Mouse (Mus musculus) cerebellum, adult 2 months (tissue): ENCODE data around the gene Lyst. TPM values are rescaled to one million over a fixed set of nuclear protein-coding genes. Genes with fewer than 3 reads are reported as not detected.

ENCODE experiments used
- DNase-seq, 2 experiments: peaks; one replicate each; pipeline ENCODE4 v3.0.0; 2021
- H3K27ac ChIP-seq: fragments of 200-500 bp; 2 replicates; pipeline ENCODE4 v1.5.1; 2012; ENCODE audit warnings: low read length, control low read depth, inconsistent platforms; ENCODE audit not compliant: insufficient read depth
- H3K27me3 ChIP-seq: fragments of 200-500 bp; 2 replicates; pipeline ENCODE4 v1.6.1; 2012; ENCODE audit warnings: inconsistent platforms, mild to moderate bottlenecking, low read length, moderate library complexity; ENCODE audit not compliant: control insufficient read depth, insufficient read depth
- H3K4me1 ChIP-seq: fragments of 200-500 bp; 2 replicates; pipeline ENCODE4 v1.6.1; 2011; ENCODE audit warnings: low read length; ENCODE audit not compliant: control insufficient read depth, insufficient read depth
- H3K4me3 ChIP-seq: fragments of 200-500 bp; replicated peaks from 2 replicates; pipeline ENCODE3; 2011; ENCODE audit warnings: mild to moderate bottlenecking, low read depth, low read length, control low read depth; ENCODE audit not compliant: insufficient read depth
- CTCF ChIP-seq: fragments of 200-500 bp; IDR thresholded peaks from 2 replicates; pipeline ENCODE4 v1.5.1; 2011; ENCODE audit warnings: low read depth, mild to moderate bottlenecking, control low read depth, low read length, moderate library complexity, borderline replicate concordance; ENCODE audit not compliant: insufficient read depth
- POLR2A ChIP-seq: fragments of 200-500 bp; IDR thresholded peaks from 2 replicates; pipeline ENCODE4 v1.6.1; 2011; ENCODE audit warnings: low read length, control low read depth, borderline replicate concordance; ENCODE audit not compliant: insufficient read depth
- WGBS: fragments of 180-500 bp; shearing (Covaris S2); methylation state at CpG from one replicate; pipeline ENCODE4 v1.1.7; 2018; 5-methylcytosine and 5-hydroxymethylcytosine counted together
- polyA plus RNA-seq: library from polyadenylated mRNA; depleted of rRNA; stranded (reverse); fragments of >200 nt; gene quantifications from 2 replicates; pipeline ENCODE4 v1.2.3, GENCODE M21; 2012

The Lyst gene
- polyA plus RNA-seq, 1 experiment: 14.5 TPM

GRCm38 (mm10) chr13:13576469-13577205 lies 13.6 kb upstream of the Lyst start:
- Histone ChIP-seq H3K4me3 (no peak overlapping the region), H3K27ac (no peak overlapping the region), H3K27me3 (no peaks in the 10 kb centered on the region), H3K4me1 (peaks cover 19% of the 10 kb centered on the region)
- no peak for DNase-seq
- TF ChIP-seq POLR2A (no peak), CTCF (no peak)
- 76% methylated on average over 8 of the region's 8 CpGs for WGBS

- H3K27ac ChIP-seq: no peak overlapping the region
- H3K4me3 ChIP-seq: no peak overlapping the region
- DNase-seq: no peak
- WGBS: 84% methylated on average over 4 of the region's 4 CpGs
- TF ChIP-seq CTCF: no peak
- TF ChIP-seq POLR2A: no peak
- H3K4me1 ChIP-seq: no peaks in the 10 kb centered on the region
- no peaks in the 10 kb centered on the region for H3K27me3 ChIP-seq
These were observed 8.2 kb upstream of the Lyst start for GRCm38 (mm10) chr13:13581988-13582387.

GRCm38 (mm10) chr13:13583473-13583872 lies 6.7 kb upstream of the Lyst start:
- H3K27ac ChIP-seq: no peak overlapping the region
- TF ChIP-seq POLR2A (no peak), CTCF (no peak)
- WGBS: 85% methylated on average over 2 of the region's 2 CpGs
- DNase-seq: no peak
- no peaks in the 10 kb centered on the region for H3K4me1 ChIP-seq
- no peak overlapping the region for H3K4me3 ChIP-seq
- no peaks in the 10 kb centered on the region for H3K27me3 ChIP-seq

GRCm38 (mm10) chr13:13587653-13588184 lies 2.5 kb upstream of the Lyst start:
- no peak for TF ChIP-seq POLR2A
- TF ChIP-seq CTCF: no peak
- H3K27me3 ChIP-seq: no peaks in the 10 kb centered on the region
- no peak overlapping the region for H3K27ac ChIP-seq
- no peak overlapping the region for H3K4me3 ChIP-seq
- DNase-seq: no peak
- 70% methylated on average over 1 of the region's 1 CpGs for WGBS
- no peaks in the 10 kb centered on the region; the same call in 1 of the 2 replicates for H3K4me1 ChIP-seq

GRCm38 (mm10) chr13:13588518-13588917 lies 1.7 kb upstream of the Lyst start:
- Histone ChIP-seq H3K4me3 (no peak overlapping the region), H3K27me3 (no peaks in the 10 kb centered on the region), H3K27ac (no peak overlapping the region), H3K4me1 (no peaks in the 10 kb centered on the region; the same call in 1 of the 2 replicates)
- TF ChIP-seq CTCF (no peak), POLR2A (no peak)
- 97% methylated on average over 1 of the region's 1 CpGs for WGBS
- DNase-seq: no peak

- TF ChIP-seq POLR2A: no peak
- no peak for TF ChIP-seq CTCF
- H3K27ac ChIP-seq: no peak overlapping the region
- WGBS: 97% methylated on average over 2 of the region's 2 CpGs
- no peak for DNase-seq
- H3K4me3 ChIP-seq: no peak overlapping the region
- H3K4me1 ChIP-seq: no peaks in the 10 kb centered on the region; the same call in 1 of the 2 replicates
- no peaks in the 10 kb centered on the region for H3K27me3 ChIP-seq
These were observed 1.2 kb upstream of the Lyst start for GRCm38 (mm10) chr13:13589032-13589431.

- no peak for DNase-seq
- WGBS: 50% methylated on average over 4 of the region's 4 CpGs
- no peaks in the 10 kb centered on the region; the same call in 1 of the 2 replicates for H3K4me1 ChIP-seq
- no peak for TF ChIP-seq POLR2A
- TF ChIP-seq CTCF: no peak
- H3K4me3 ChIP-seq: no peak overlapping the region
- H3K27me3 ChIP-seq: no peaks in the 10 kb centered on the region
- no peak overlapping the region for H3K27ac ChIP-seq
These were observed 1.7 kb downstream of the Lyst start for GRCm38 (mm10) chr13:13591892-13592291.
